1 mouse cellular context compared by ENCODE assay signal in the genomic region with DNA sequence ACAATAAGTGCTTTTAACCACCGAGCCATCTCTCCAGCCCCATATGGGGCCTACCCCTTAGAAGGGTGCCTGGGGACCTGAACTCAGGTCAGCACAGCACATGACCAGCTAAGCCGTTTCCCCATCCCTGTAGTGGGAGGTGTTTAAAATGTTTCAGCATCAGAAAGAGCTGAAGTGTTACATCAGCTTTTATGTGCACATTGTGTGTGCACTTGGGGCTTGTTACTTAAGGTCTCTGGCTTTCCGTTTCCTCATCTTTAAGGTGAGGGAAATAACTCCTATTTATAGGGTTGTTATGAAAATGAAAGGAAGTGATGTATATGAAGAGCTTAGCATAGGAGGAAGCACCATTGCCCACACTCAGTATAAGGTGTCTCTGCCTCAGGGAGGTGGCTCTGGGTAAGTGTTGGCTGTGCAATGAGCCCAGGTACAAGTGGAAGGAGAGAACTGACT.
A peak's percentile ranks its signal among the peaks of the same experiment; 100 is the strongest.
TF ChIP-seq lines count a peak whose summit lies in the region.

No protein-coding gene starts in this region.

TF ChIP-seq in CH12.LX, 34 proteins besides CTCF, POLR2A, EP300 and RAD21 (continued from another document):
- TF ChIP-seq SIN3A (IDR thresholded peaks at IDR 0.05; ENCODE audit: low read length) (0 out of 2 replicates have a peak, but pooled peaks have one; percentile 40), ELF1 (IDR thresholded peaks at IDR 0.05; ENCODE audit: low read depth, low read length) (peak; percentile 65), TBP (conservative IDR thresholded peaks at IDR 0.05; ENCODE audit: low read depth, low read length) (peak; percentile 80; the same call in 1 of the 2 replicates), ZNF384 (IDR thresholded peaks at IDR 0.05; ENCODE audit: low read depth, low read length) (no peak), BHLHE40 (IDR thresholded peaks at IDR 0.05; ENCODE audit: low read depth, low read length) (peak; percentile 84), MEF2A (IDR thresholded peaks at IDR 0.05; ENCODE audit: borderline replicate concordance, low read depth, low read length) (peak; percentile 82; the same call in 1 of the 2 replicates), GABPA (IDR thresholded peaks at IDR 0.05; ENCODE audit: insufficient replicate concordance, low read depth, low read length) (no peak), MYC (IDR thresholded peaks at IDR 0.05; ENCODE audit: low read depth, low read length) (peak; percentile 80), CHD2 (IDR thresholded peaks at IDR 0.05; ENCODE audit: low read length) (no peak), PAX5 (IDR thresholded peaks at IDR 0.05; ENCODE audit: low read length) (no peak)
